8 mouse cellular contexts compared by ENCODE assay signal in the genomic region with DNA sequence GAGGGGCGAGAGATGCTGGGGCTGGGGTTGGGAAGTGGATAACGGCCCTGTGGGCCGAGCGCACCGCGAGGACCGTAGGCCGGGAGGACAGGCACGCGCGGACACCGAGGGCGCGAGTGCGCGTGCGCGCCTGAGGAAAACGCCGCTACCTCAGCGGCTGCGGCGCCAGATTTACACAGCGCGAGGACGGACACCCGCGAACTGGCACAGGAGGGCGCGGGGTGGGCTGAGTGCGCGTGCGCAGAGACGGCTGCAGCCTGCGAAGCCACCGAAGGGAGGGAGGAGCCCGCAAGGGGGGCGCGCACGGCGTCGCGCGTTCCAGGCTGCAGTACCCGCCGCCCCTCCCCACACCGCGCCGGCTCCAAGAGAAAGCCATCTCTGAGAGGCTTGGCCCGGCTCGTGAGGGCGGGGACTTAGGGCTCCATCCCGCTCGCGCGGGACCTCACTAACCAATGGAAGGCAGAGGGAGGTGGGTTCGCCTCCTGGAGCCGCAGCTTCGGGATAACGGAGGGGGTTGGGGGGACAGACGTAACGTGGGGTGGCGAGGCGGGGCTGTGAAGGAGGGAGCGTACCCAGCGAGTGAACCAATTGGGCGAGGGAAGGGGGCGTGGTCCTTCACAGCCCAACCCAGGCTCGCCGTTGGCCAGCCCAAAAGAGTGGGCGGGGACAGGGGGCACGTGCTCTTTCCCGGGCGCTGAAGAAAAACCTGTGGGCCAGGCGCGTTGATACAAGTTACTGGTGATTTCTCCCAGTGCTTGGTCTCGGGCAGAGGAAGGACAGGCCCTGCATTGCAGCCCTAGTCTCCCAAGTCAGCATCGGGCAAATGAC. TPM values are rescaled to one million over a fixed set of nuclear protein-coding genes. Genes with fewer than 3 reads are reported as not detected.
DNase-seq lines count a peak whose midpoint lies in the region; ATAC-seq and TF ChIP-seq lines count a peak whose summit lies in the region.

A gene (minus strand): TSS at position 106 of the 828 bp plus-strand sequence.

- peaks cover 4% of the 10 kb centered on the region for H3K36me3 ChIP-seq in ES-Bruce4 (ENCODE audit: control insufficient read depth, insufficient read depth, low read length, poor library complexity, severe bottlenecking)
- no peaks in the 10 kb centered on the region for H3K36me3 ChIP-seq in forebrain, embryonic 13.5 days (ENCODE audit: poor library complexity, severe bottlenecking)
- no peaks in the 10 kb centered on the region for H3K36me3 ChIP-seq in liver, postnatal 0 days (replicated peaks; ENCODE audit: insufficient read depth, low read length)
- no peaks in the 10 kb centered on the region for H3K36me3 ChIP-seq in neural tube, embryonic 14.5 days (ENCODE audit: control insufficient read depth, insufficient read depth, low read length)

- no peaks in the 10 kb centered on the region for H3K9me3 ChIP-seq in ES-Bruce4 (replicated peaks; ENCODE audit: control insufficient read depth, insufficient read depth, low read length, poor library complexity, severe bottlenecking)
- no peaks in the 10 kb centered on the region for H3K9me3 ChIP-seq in forebrain, embryonic 13.5 days (replicated peaks)
- H3K9me3 ChIP-seq in liver, postnatal 0 days (ENCODE audit: low read length), result no peaks in the 10 kb centered on the region
- no peaks in the 10 kb centered on the region for H3K9me3 ChIP-seq in neural tube, embryonic 14.5 days (ENCODE audit: control insufficient read depth, low read length)

- H3K4me2 ChIP-seq in forebrain, embryonic 13.5 days, result peak within 1 kb of the TSS; percentile 87
- peak within 1 kb of the TSS; percentile 89 for H3K4me2 ChIP-seq in liver, postnatal 0 days (ENCODE audit: low read depth, low read length)
- H3K4me2 ChIP-seq in neural tube, embryonic 14.5 days (ENCODE audit: low read depth, low read length), result peak within 1 kb of the TSS; percentile 81

- H3K27ac ChIP-seq in ES-Bruce4 (ENCODE audit: insufficient read depth, low read length), result peak within 1 kb of the TSS; percentile 90
- H3K27ac ChIP-seq in forebrain, embryonic 13.5 days, result peak within 1 kb of the TSS; percentile 100
- peak within 1 kb of the TSS; percentile 99 for H3K27ac ChIP-seq in liver, postnatal 0 days (ENCODE audit: low read depth)
- peak within 1 kb of the TSS; percentile 100 for H3K27ac ChIP-seq in neural tube, embryonic 14.5 days (ENCODE audit: low read depth, low read length)

- peak; percentile 94 for ATAC-seq in cerebellum, adult (ENCODE audit: insufficient number of reproducible peaks, low FRiP score, low TSS enrichment)
- ATAC-seq in forebrain, embryonic 13.5 days, result peak; percentile 98
- ATAC-seq in liver, postnatal 0 days, result peak; percentile 95
- peak; percentile 98 for ATAC-seq in neural tube, embryonic 14.5 days (ENCODE audit: low read depth)

- intact Hi-C loops in heart, postnatal 10 days (cut with DNase I), result loop anchor here (5.0 kb wide), 4 partner anchors 43 to 323 kb away; no protein-coding TSS in a partner anchor

- H3K27me3 ChIP-seq in ES-Bruce4 (ENCODE audit: control insufficient read depth, insufficient read depth, low read length, poor library complexity, severe bottlenecking), result no peaks in the 10 kb centered on the region
- H3K27me3 ChIP-seq in forebrain, embryonic 13.5 days, result peaks cover 24% of the 10 kb centered on the region
- no peaks in the 10 kb centered on the region for H3K27me3 ChIP-seq in liver, postnatal 0 days (ENCODE audit: insufficient read depth, low read length)
- H3K27me3 ChIP-seq in neural tube, embryonic 14.5 days (ENCODE audit: control insufficient read depth, insufficient read depth, low read length), result peaks cover 2% of the 10 kb centered on the region; the same call in 1 of the 2 replicates

- DNase-seq in heart, postnatal 10 days, result peak; percentile 99
- peak; percentile 87 for DNase-seq in large intestine, adult 2 months (ENCODE audit: low read depth, low spot score)
- DNase-seq in liver, postnatal 0 days, result peak; percentile 95
- peak; percentile 99 for DNase-seq in testis, postnatal 10 days (ENCODE audit: low spot score)

- no peaks in the 10 kb centered on the region for H3K4me1 ChIP-seq in ES-Bruce4 (ENCODE audit: control insufficient read depth, insufficient read depth, low read length)
- H3K4me1 ChIP-seq in forebrain, embryonic 13.5 days, result peaks cover 48% of the 10 kb centered on the region
- peaks cover 36% of the 10 kb centered on the region for H3K4me1 ChIP-seq in liver, postnatal 0 days (ENCODE audit: insufficient read depth)
- H3K4me1 ChIP-seq in neural tube, embryonic 14.5 days (ENCODE audit: control insufficient read depth, insufficient read depth, low read length), result peaks cover 37% of the 10 kb centered on the region

- under 1% methylated on average over 78 of the region's 78 CpGs for WGBS in forebrain, embryonic 13.5 days
- under 1% methylated on average over 78 of the region's 78 CpGs for WGBS in large intestine, adult 2 months
- WGBS in liver, postnatal 0 days (ENCODE audit: insufficient replicate concordance), result 1% methylated on average over 56 of the region's 78 CpGs
- under 1% methylated on average over 71 of the region's 78 CpGs for WGBS in neural tube, embryonic 14.5 days

- peak within 1 kb of the TSS; percentile 85 for H3K4me3 ChIP-seq in ES-Bruce4 (ENCODE audit: low read depth, low read length)
- H3K4me3 ChIP-seq in forebrain, embryonic 13.5 days, result peak within 1 kb of the TSS; percentile 86
- peak within 1 kb of the TSS; percentile 95 for H3K4me3 ChIP-seq in liver, postnatal 0 days (ENCODE audit: low read depth, low read length)
- peak within 1 kb of the TSS; percentile 80 for H3K4me3 ChIP-seq in neural tube, embryonic 14.5 days (ENCODE audit: low read depth, low read length)

- TF ChIP-seq POLR2A in ES-Bruce4 (IDR thresholded peaks at IDR 0.05; ENCODE audit: insufficient read depth, low read length), result peak; percentile 33

- no peak for TF ChIP-seq CTCF in ES-Bruce4 (IDR thresholded peaks at IDR 0.05; ENCODE audit: low read depth, low read length)
- TF ChIP-seq CTCF in liver, postnatal 0 days (IDR thresholded peaks at IDR 0.05; ENCODE audit: low read depth), result no peak

- no peak for TF ChIP-seq EP300 in ES-Bruce4 (IDR thresholded peaks at IDR 0.05; ENCODE audit: insufficient read depth, low read depth, low read length)
- no peak for TF ChIP-seq EP300 in liver, postnatal 0 days (IDR thresholded peaks at IDR 0.05; ENCODE audit: low read depth)

- peak within 1 kb of the TSS; percentile 89 for H3K9ac ChIP-seq in ES-Bruce4 (ENCODE audit: low read depth, poor library complexity, severe bottlenecking)
- peak within 1 kb of the TSS; percentile 97 for H3K9ac ChIP-seq in forebrain, embryonic 13.5 days
- H3K9ac ChIP-seq in liver, postnatal 0 days (replicated peaks), result peak within 1 kb of the TSS; percentile 95
- peak within 1 kb of the TSS; percentile 99 for H3K9ac ChIP-seq in neural tube, embryonic 14.5 days (replicated peaks; ENCODE audit: low read depth, low read length)

RNA-seq across cellular contexts. Expression of the gene that starts here (rescaled TPM):
- 47.9 and 48.5 TPM in 2 replicates for polyA plus RNA-seq in ES-Bruce4 (2011; ENCODE audit: insufficient read depth, insufficient read length, low read depth, missing spikeins)
- 29.1 and 34.1 TPM in 2 replicates for polyA plus RNA-seq in forebrain, embryonic 13.5 days (2015; fragmentation: Nextera tagmentation; extraction: Ambion mirVana)
- total RNA-seq in heart, postnatal 10 days (2021), result 10 to 100 TPM; 52.5 to 62.2 TPM
- polyA plus RNA-seq in large intestine, adult 2 months (2012; rRNA removed), result 8.9 and 9.4 TPM in 2 replicates
- 2.4 and 2.7 TPM in 2 replicates for polyA plus RNA-seq in liver, postnatal 0 days (2015; fragmentation: Nextera tagmentation; extraction: Ambion mirVana)
- polyA plus RNA-seq in neural tube, embryonic 14.5 days (2014; fragmentation: Nextera tagmentation; extraction: Ambion mirVana), result 35.2 and 37.4 TPM in 2 replicates

Comparison
In these comparisons a context has a peak if more than half of its experiments do, and no peak if none do; other contexts are left out.
1. Peak in every context shown above with its lines: DNase-seq, ATAC-seq, H3K4me3 ChIP-seq and H3K27ac ChIP-seq.